Comparison of ENCODE assay signal across 10 mouse cellular contexts in the genomic region with DNA sequence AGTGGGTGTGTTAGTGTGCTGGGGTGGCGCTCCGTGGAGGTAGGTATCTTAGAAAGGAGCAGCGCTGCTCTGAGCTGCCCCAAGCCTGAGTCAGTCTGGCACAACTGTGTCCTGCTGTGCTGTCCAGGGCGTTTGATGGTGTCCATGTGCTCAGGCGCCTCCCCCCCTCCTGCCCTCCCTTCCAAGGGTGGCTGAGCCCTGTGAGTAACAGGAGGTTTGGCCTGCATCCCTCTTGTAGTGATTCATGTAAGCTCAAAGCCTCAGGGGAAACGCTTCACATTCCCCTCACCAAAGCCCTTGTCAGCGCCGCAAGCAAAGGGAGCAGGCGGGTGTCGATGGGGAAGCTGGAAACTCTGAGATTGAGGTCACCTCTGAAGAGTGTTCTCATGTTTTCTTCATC. TPM values are rescaled to one million over a fixed set of nuclear protein-coding genes. Genes with fewer than 3 reads are reported as not detected.
DNase-seq lines count a peak whose midpoint lies in the region; ATAC-seq lines count a peak whose summit lies in the region.
"Had no signal": no experiment of that assay in that cellular context is flagged by ENCODE, and none has a peak within 500 bp of the region (broad histone marks: within the 10 kb centered on the region; RNA-seq: fewer than 3 reads in every experiment).

No protein-coding gene starts in this region.

- peaks cover 23% of the 10 kb centered on the region for H3K4me1 ChIP-seq in embryonic facial prominence, embryonic 15.5 days
- H3K4me1 ChIP-seq in stomach, embryonic 15.5 days, result peaks cover 7% of the 10 kb centered on the region
- H3K4me1 ChIP-seq: liver, embryonic 15.5 days had no signal

- H3K27ac ChIP-seq in embryonic facial prominence, embryonic 15.5 days (replicated peaks), result peak overlapping the region; percentile 34
- peak overlapping the region; percentile 44 for H3K27ac ChIP-seq in stomach, embryonic 15.5 days
- H3K27ac ChIP-seq: liver, embryonic 15.5 days had no signal

- no peak overlapping the region for H3K4me3 ChIP-seq in embryonic facial prominence, embryonic 15.5 days (replicated peaks)
- no peak overlapping the region for H3K4me3 ChIP-seq in stomach, embryonic 15.5 days (replicated peaks)
- H3K4me3 ChIP-seq: liver, embryonic 15.5 days had no signal

- WGBS in embryonic facial prominence, embryonic 15.5 days, result 44% methylated on average over 10 of the region's 10 CpGs
- 55% methylated on average over 10 of the region's 10 CpGs for WGBS in stomach, embryonic 15.5 days

- no peaks in the 10 kb centered on the region for H3K27me3 ChIP-seq in embryonic facial prominence, embryonic 15.5 days
- H3K27me3 ChIP-seq in stomach, embryonic 15.5 days (replicated peaks), result no peaks in the 10 kb centered on the region
- H3K27me3 ChIP-seq: liver, embryonic 15.5 days had no signal

- peak; percentile 41 for DNase-seq in ovary, postnatal 36 days (ENCODE audit: low spot score)
- DNase-seq in ovary, postnatal 10 days (ENCODE audit: low spot score), result no peak
- DNase-seq in heart, postnatal 10 days, result peak; percentile 77 to 81
- DNase-seq in frontal cortex, postnatal 36 days (ENCODE audit: low spot score in 2 of 2), result no peak
- no peak for DNase-seq in layer of hippocampus, postnatal 36 days
- DNase-seq: right cerebral cortex, adult 18-20 months had no signal

- no peak overlapping the region for H3K4me2 ChIP-seq in embryonic facial prominence, embryonic 15.5 days (replicated peaks)
- no peak overlapping the region for H3K4me2 ChIP-seq in stomach, embryonic 15.5 days
- H3K4me2 ChIP-seq: liver, embryonic 15.5 days had no signal

- no peaks in the 10 kb centered on the region for H3K9me3 ChIP-seq in embryonic facial prominence, embryonic 15.5 days (replicated peaks)
- no peaks in the 10 kb centered on the region for H3K9me3 ChIP-seq in stomach, embryonic 15.5 days
- H3K9me3 ChIP-seq: liver, embryonic 15.5 days had no signal

- no peak overlapping the region for H3K9ac ChIP-seq in embryonic facial prominence, embryonic 15.5 days
- no peak overlapping the region for H3K9ac ChIP-seq in stomach, embryonic 15.5 days
- H3K9ac ChIP-seq: liver, embryonic 15.5 days had no signal

- no peak; the same call in 1 of the 2 replicates for ATAC-seq in embryonic facial prominence, embryonic 15.5 days (ENCODE audit: insufficient number of reproducible peaks, low FRiP score, low TSS enrichment, low read depth)
- ATAC-seq in stomach, embryonic 15.5 days (ENCODE audit: insufficient read depth, low FRiP score, low read depth), result 0 out of 2 replicates have a peak, but pooled peaks have one; percentile 16
- no peak for ATAC-seq in megakaryocyte-erythroid progenitor cell, adult 5-6 weeks (replicated peaks; ENCODE audit: low FRiP score, low TSS enrichment, poor library complexity, severe bottlenecking)

- intact Hi-C loops in heart, postnatal 10 days (cut with DNase I), result no loop called here

- peaks cover 28% of the 10 kb centered on the region for H3K36me3 ChIP-seq in embryonic facial prominence, embryonic 15.5 days
- H3K36me3 ChIP-seq in stomach, embryonic 15.5 days, result peaks cover 8% of the 10 kb centered on the region; the same call in 1 of the 2 replicates

RNA-seq across cellular contexts. Expression of a gene that starts 15.8 kb away (rescaled TPM):
- 145 and 157 TPM in 2 replicates for polyA plus RNA-seq in embryonic facial prominence, embryonic 15.5 days (2015; fragmentation: Nextera tagmentation; extraction: Ambion mirVana)
- total RNA-seq in heart, postnatal 10 days (2021), result 10 to 100 TPM; 38.1 to 40.6 TPM
- polyA plus RNA-seq in stomach, embryonic 15.5 days (2015; fragmentation: Nextera tagmentation; extraction: Ambion mirVana), result 155 and 158 TPM in 2 replicates
- 132 and 157 TPM in 2 replicates for total RNA-seq in megakaryocyte-erythroid progenitor cell, adult 5-6 weeks (2014; fragmentation: Nextera tagmentation)
- total RNA-seq in megakaryocyte-erythroid progenitor cell, adult 5-6 weeks (2017), result 95.0 and 99.4 TPM in 2 replicates
- total RNA-seq in layer of hippocampus, postnatal 36 days (2021), result 10 to 100 TPM; 15.5 to 15.7 TPM

RNA-seq across cellular contexts. Expression of a gene that starts 16.0 kb away (rescaled TPM):
- polyA plus RNA-seq in embryonic facial prominence, embryonic 15.5 days (2015; fragmentation: Nextera tagmentation; extraction: Ambion mirVana), result 69.7 and 82.2 TPM in 2 replicates
- total RNA-seq in heart, postnatal 10 days (2021), result 10 to 100 TPM in 1 of 2 experiments, 1 to 10 TPM in 1; 9.7 to 10.1 TPM
- polyA plus RNA-seq in stomach, embryonic 15.5 days (2015; fragmentation: Nextera tagmentation; extraction: Ambion mirVana), result 55.7 and 57.3 TPM in 2 replicates
- 25.3 and 34.4 TPM in 2 replicates for total RNA-seq in megakaryocyte-erythroid progenitor cell, adult 5-6 weeks (2014; fragmentation: Nextera tagmentation)
- 37.0 and 38.1 TPM in 2 replicates for total RNA-seq in megakaryocyte-erythroid progenitor cell, adult 5-6 weeks (2017)
- total RNA-seq in layer of hippocampus, postnatal 36 days (2021), result 10 to 100 TPM; 56.6 to 69.3 TPM

RNA-seq across cellular contexts. Expression of a gene that starts 23.5 kb away (rescaled TPM):
- 64.5 and 75.4 TPM in 2 replicates for polyA plus RNA-seq in embryonic facial prominence, embryonic 15.5 days (2015; fragmentation: Nextera tagmentation; extraction: Ambion mirVana)
- 1 to 10 TPM; 1.4 to 1.7 TPM for total RNA-seq in heart, postnatal 10 days (2021)
- 36.4 and 39.4 TPM in 2 replicates for polyA plus RNA-seq in stomach, embryonic 15.5 days (2015; fragmentation: Nextera tagmentation; extraction: Ambion mirVana)
- total RNA-seq in megakaryocyte-erythroid progenitor cell, adult 5-6 weeks (2014; fragmentation: Nextera tagmentation), result 1.6 and 2.9 TPM in 2 replicates
- total RNA-seq in megakaryocyte-erythroid progenitor cell, adult 5-6 weeks (2017), result not detected in 2 replicates
- 10 to 100 TPM; 36.5 to 41.0 TPM for total RNA-seq in layer of hippocampus, postnatal 36 days (2021)

RNA-seq across cellular contexts. Expression of a gene that starts 25.0 kb away (rescaled TPM):
- 114 and 120 TPM in 2 replicates for polyA plus RNA-seq in embryonic facial prominence, embryonic 15.5 days (2015; fragmentation: Nextera tagmentation; extraction: Ambion mirVana)
- total RNA-seq in heart, postnatal 10 days (2021), result 10 to 100 TPM; 52.8 to 53.0 TPM
- 105 and 113 TPM in 2 replicates for polyA plus RNA-seq in stomach, embryonic 15.5 days (2015; fragmentation: Nextera tagmentation; extraction: Ambion mirVana)
- 79.5 and 108 TPM in 2 replicates for total RNA-seq in megakaryocyte-erythroid progenitor cell, adult 5-6 weeks (2014; fragmentation: Nextera tagmentation)
- 15.5 and 52.7 TPM in 2 replicates for total RNA-seq in megakaryocyte-erythroid progenitor cell, adult 5-6 weeks (2017)
- 10 to 100 TPM; 45.6 to 47.6 TPM for total RNA-seq in layer of hippocampus, postnatal 36 days (2021)

RNA-seq across cellular contexts. Expression of a gene that starts 29.3 kb away (rescaled TPM):
- 35.9 and 36.6 TPM in 2 replicates for polyA plus RNA-seq in embryonic facial prominence, embryonic 15.5 days (2015; fragmentation: Nextera tagmentation; extraction: Ambion mirVana)
- total RNA-seq in heart, postnatal 10 days (2021), result 1 to 10 TPM; 3.2 to 4.1 TPM
- 31.6 and 33.5 TPM in 2 replicates for polyA plus RNA-seq in stomach, embryonic 15.5 days (2015; fragmentation: Nextera tagmentation; extraction: Ambion mirVana)
- total RNA-seq in megakaryocyte-erythroid progenitor cell, adult 5-6 weeks (2014; fragmentation: Nextera tagmentation), result 12.7 and 14.9 TPM in 2 replicates
- 6.2 and 10.2 TPM in 2 replicates for total RNA-seq in megakaryocyte-erythroid progenitor cell, adult 5-6 weeks (2017)
- 10 to 100 TPM in 1 of 2 experiments, 1 to 10 TPM in 1; 8.1 to 10.8 TPM for total RNA-seq in layer of hippocampus, postnatal 36 days (2021)

Comparison
In these comparisons a context has a peak if more than half of its experiments do, and no peak if none do; other contexts are left out.
1. DNase-seq: peak in ovary, postnatal 36 days (single experiment) and heart, postnatal 10 days (2 of 2); none in ovary, postnatal 10 days (single experiment), frontal cortex, postnatal 36 days (0 of 2) and layer of hippocampus, postnatal 36 days (0 of 2).
2. RNA of a gene that starts 23.5 kb away (total RNA-seq): 36.5 to 41.0 TPM in layer of hippocampus, postnatal 36 days; 1.4 to 1.7 TPM in heart, postnatal 10 days and 1.6 to 2.9 TPM in megakaryocyte-erythroid progenitor cell, adult 5-6 weeks; every median in the first group is over 4 times any median in the second.